Mouse (Mus musculus) forebrain, embryonic 11.5 days (tissue): Measurements from ENCODE around the gene Lamc3. TPM values are rescaled to one million over a fixed set of nuclear protein-coding genes. Genes with fewer than 3 reads are reported as not detected.

ENCODE experiments used
- ATAC-seq: fragments of 200-750 bp; cut with Nextera tagmentation; replicated peaks from 2 replicates; pipeline ENCODE4 v1.8.0; 2017; ENCODE audit warnings: moderate TSS enrichment; ENCODE audit not compliant: low FRiP score
- DNase-seq: peaks from one replicate; pipeline ENCODE4 v3.0.0-alpha.2; 2017; ENCODE audit warnings: low spot score
- H3K27ac ChIP-seq: fragments of 300-500 bp; sonication (generic); 2 replicates; pipeline ENCODE4 v1.5.1; 2014; ENCODE audit warnings: low read depth, low read length
- H3K27me3 ChIP-seq: fragments of 300-500 bp; sonication (generic); 2 replicates; pipeline ENCODE4 v1.6.1; 2014; ENCODE audit warnings: mild to moderate bottlenecking, low read length, mixed read lengths; ENCODE audit not compliant: control insufficient read depth, insufficient read depth
- H3K36me3 ChIP-seq: fragments of 300-500 bp; sonication (generic); 2 replicates; pipeline ENCODE4 v1.6.1; 2014; ENCODE audit warnings: mild to moderate bottlenecking, low read length, moderate library complexity, mixed read lengths; ENCODE audit not compliant: control insufficient read depth, insufficient read depth
- H3K4me1 ChIP-seq: fragments of 300-500 bp; sonication (generic); replicated peaks from 2 replicates; pipeline ENCODE4 v1.6.1; 2014; ENCODE audit warnings: low read length, mixed read lengths; ENCODE audit not compliant: control insufficient read depth, insufficient read depth
- H3K4me2 ChIP-seq: fragments of 300-500 bp; sonication (generic); 2 replicates; pipeline ENCODE4 v1.6.1; 2014; ENCODE audit warnings: low read depth, mild to moderate bottlenecking, low read length, moderate library complexity, mixed read lengths; ENCODE audit not compliant: severe bottlenecking
- H3K4me3 ChIP-seq: fragments of 300-500 bp; sonication (generic); 2 replicates; pipeline ENCODE4 v1.5.1; 2014; ENCODE audit warnings: low read depth, low read length
- H3K9ac ChIP-seq: fragments of 300-500 bp; sonication (generic); 2 replicates; pipeline ENCODE4 v1.6.1; 2014; ENCODE audit warnings: low read length
- H3K9me3 ChIP-seq: fragments of 300-500 bp; sonication (generic); 2 replicates; pipeline ENCODE4 v1.6.1; 2016; ENCODE audit warnings: low read length, mixed read lengths; ENCODE audit not compliant: control insufficient read depth
- WGBS: fragments of 180-500 bp; shearing (Covaris S2); extraction: QIAGEN DNeasy Blood & Tissue Kit; methylation state at CpG from one replicate; pipeline ENCODE4 v1.1.7; 2014; 5-methylcytosine and 5-hydroxymethylcytosine counted together
- polyA plus RNA-seq: library from polyadenylated mRNA; unstranded; fragments of >200 nt; fragmentation: Nextera tagmentation; extraction: Ambion mirVana; gene quantifications from 2 replicates; pipeline ENCODE4 v1.2.1, GENCODE M21; 2014

The Lamc3 gene
- polyA plus RNA-seq, 1 experiment from 2014 or later: 6.1 TPM

DNA sequence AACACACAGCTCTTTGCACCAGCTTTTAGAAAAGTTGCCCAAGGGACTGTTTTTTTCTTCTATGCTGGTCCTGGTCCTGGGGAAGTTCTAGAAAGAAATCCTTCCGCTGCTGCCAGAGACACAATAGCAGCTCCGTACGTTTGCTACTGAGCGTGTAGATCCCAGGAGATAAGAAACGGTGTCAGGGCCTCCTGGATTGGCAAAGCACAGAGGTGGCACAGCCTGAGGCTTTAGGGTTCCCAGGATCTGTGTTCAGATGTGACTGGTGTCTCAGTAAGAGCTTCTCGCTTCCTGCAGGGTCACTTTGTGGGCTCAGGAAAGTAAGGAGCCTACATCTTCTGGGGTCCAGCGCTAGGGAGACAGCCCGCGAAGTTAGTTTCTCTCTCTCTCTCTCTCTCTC is 63.9 kb downstream of the Lamc3 start:
- peak overlapping the region; percentile 76 for H3K4me3 ChIP-seq
- no peak overlapping the region for H3K27ac ChIP-seq
- DNase-seq (peak; percentile 53), ATAC-seq (no peak)
- peak overlapping the region; percentile 94 for H3K4me2 ChIP-seq
- peaks cover 6% of the 10 kb centered on the region; the same call in 1 of the 2 replicates for H3K4me1 ChIP-seq
- peak overlapping the region; percentile 88 for H3K9ac ChIP-seq
- 23% methylated on average over 9 of the region's 9 CpGs for WGBS
- H3K9me3 ChIP-seq: no peaks in the 10 kb centered on the region
- H3K27me3 ChIP-seq: no peaks in the 10 kb centered on the region
- no peaks in the 10 kb centered on the region; the same call in 1 of the 2 replicates for H3K36me3 ChIP-seq

DNA sequence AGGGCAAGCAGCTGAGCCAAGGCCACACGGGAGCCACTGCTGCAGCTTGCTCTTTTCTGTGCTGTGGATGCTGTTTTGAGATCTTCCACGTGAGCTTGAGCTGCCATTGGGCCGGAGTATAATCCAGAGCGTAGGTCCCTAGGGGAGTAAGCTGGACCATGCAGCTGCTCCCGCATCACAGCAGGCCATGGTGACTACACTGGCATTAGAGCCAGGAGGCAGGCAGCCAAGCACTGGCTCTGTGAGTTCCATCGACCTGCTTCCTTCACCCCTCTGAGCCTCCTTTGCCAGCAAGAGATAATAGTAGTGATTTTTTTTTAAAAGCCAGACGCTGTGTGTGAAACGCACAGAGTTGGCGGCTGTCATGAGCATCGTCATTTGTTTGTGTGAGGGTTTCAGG is 65.1 kb downstream of the Lamc3 start:
- no peak overlapping the region for H3K27ac ChIP-seq
- no peaks in the 10 kb centered on the region for H3K27me3 ChIP-seq
- H3K4me3 ChIP-seq: no peak overlapping the region
- DNase-seq (peak; percentile 46), ATAC-seq (no peak)
- H3K4me1 ChIP-seq: peaks cover 6% of the 10 kb centered on the region; the same call in 1 of the 2 replicates
- H3K9ac ChIP-seq: no peak overlapping the region
- H3K4me2 ChIP-seq: no peak overlapping the region
- H3K36me3 ChIP-seq: no peaks in the 10 kb centered on the region; the same call in 1 of the 2 replicates
- WGBS: 87% methylated on average over 10 of the region's 10 CpGs
- no peaks in the 10 kb centered on the region for H3K9me3 ChIP-seq

DNA sequence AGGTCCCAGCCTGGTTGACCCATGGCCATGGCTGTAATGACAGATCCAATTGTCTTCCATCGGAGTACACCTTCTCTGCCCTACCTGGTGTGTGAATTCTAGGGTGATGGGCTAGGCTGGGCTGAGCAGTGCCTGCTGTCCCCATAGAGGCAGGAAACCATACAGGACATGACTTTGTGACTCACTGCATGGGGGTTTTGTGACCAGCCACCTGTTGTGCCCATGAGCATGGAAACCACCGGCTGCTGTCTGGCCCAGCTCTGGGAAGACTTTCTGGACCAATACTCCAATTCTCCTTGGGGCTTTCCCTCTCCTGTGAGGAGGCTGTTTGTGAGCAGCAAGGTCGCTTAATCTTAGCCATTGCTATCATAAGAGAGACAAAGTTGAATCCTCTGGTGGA is 65.6 kb downstream of the Lamc3 start:
- no peak overlapping the region for H3K9ac ChIP-seq
- H3K4me2 ChIP-seq: no peak overlapping the region
- 89% methylated on average over 3 of the region's 3 CpGs for WGBS
- H3K27ac ChIP-seq: no peak overlapping the region
- H3K4me1 ChIP-seq: peaks cover 6% of the 10 kb centered on the region; the same call in 1 of the 2 replicates
- no peaks in the 10 kb centered on the region; the same call in 1 of the 2 replicates for H3K36me3 ChIP-seq
- DNase-seq (peak; percentile 44), ATAC-seq (no peak)
- no peaks in the 10 kb centered on the region for H3K9me3 ChIP-seq
- no peak overlapping the region for H3K4me3 ChIP-seq
- no peaks in the 10 kb centered on the region for H3K27me3 ChIP-seq

DNA sequence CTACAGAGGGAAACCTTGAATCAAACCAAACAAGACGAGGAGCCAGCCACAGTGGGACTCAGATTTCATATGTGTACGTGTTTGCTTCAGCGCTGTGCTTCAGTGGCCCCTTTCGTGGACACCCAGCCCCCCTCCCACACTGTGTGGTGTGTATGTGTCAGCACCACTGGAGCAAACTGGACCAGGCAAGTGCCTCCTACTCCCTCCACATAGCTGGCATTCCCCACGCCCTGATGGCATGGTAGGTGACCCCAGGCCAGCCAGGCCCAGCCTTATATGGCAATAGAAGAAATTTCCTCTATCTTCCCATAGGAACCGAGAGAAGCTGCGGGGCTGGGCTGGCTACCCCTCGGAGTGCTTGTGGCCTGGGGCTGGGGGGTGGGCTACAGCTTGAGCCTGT is 66.6 kb downstream of the Lamc3 start:
- no peak overlapping the region for H3K4me2 ChIP-seq
- H3K27me3 ChIP-seq: no peaks in the 10 kb centered on the region
- no peaks in the 10 kb centered on the region for H3K9me3 ChIP-seq
- no peak overlapping the region for H3K9ac ChIP-seq
- DNase-seq: peak; percentile 47
- no peak overlapping the region for H3K4me3 ChIP-seq
- H3K27ac ChIP-seq: no peak overlapping the region
- no peak for ATAC-seq
- 91% methylated on average over 8 of the region's 8 CpGs for WGBS
- no peaks in the 10 kb centered on the region; the same call in 1 of the 2 replicates for H3K36me3 ChIP-seq
- peaks cover 6% of the 10 kb centered on the region; the same call in 1 of the 2 replicates for H3K4me1 ChIP-seq

DNA sequence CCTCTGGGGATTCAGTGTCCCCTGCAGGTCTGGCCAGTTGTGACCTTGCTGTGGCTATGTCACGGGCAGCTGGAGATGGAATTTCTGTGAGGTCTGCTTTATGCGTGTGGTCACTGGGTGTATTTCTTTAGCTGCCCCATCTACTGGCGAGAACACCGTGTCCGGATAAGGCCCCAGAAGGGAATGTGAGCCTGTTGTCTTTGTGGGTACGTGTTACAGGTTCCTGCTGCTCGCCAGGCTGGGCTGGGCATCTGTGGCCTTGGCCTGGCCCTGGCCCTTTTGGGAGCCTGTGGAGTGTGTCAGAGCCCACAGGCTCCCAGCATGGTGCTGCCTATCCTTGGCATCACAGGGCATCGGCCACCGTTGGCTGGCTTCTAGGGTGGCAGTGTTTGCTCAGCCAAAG is 67.7 kb downstream of the Lamc3 start:
- Histone ChIP-seq H3K36me3 (no peaks in the 10 kb centered on the region; the same call in 1 of the 2 replicates), H3K4me3 (no peak overlapping the region), H3K9me3 (no peaks in the 10 kb centered on the region), H3K27me3 (no peaks in the 10 kb centered on the region), H3K4me1 (peaks cover 6% of the 10 kb centered on the region; the same call in 1 of the 2 replicates), H3K27ac (no peak overlapping the region), H3K4me2 (no peak overlapping the region), H3K9ac (no peak overlapping the region)
- WGBS: 89% methylated on average over 9 of the region's 9 CpGs
- peak; percentile 45 for DNase-seq
- no peak for ATAC-seq

DNA sequence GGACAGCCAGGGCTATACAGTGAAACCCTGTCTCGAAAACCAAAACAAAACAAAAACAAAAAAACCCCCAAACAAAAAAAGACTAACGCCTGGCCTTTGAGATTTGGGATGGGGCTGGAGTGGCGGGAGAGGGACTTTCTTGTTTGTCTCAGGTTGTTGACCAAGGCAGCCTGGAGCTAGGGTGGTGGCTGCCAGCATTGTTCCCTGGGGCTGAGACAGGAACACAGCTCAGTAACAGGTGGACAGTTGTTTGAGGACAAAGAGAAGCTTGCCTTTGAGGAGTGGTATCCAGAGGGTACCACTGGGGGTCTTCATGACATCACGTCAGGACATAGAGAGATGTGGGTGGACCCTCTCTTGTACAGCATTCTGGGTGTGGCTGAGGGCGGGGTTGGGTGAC is 68.6 kb downstream of the Lamc3 start:
- no peak overlapping the region for H3K4me3 ChIP-seq
- 87% methylated on average over 5 of the region's 5 CpGs for WGBS
- no peaks in the 10 kb centered on the region for H3K27me3 ChIP-seq
- no peak overlapping the region for H3K9ac ChIP-seq
- H3K27ac ChIP-seq: no peak overlapping the region
- no peaks in the 10 kb centered on the region; the same call in 1 of the 2 replicates for H3K36me3 ChIP-seq
- H3K9me3 ChIP-seq: no peaks in the 10 kb centered on the region
- no peak overlapping the region for H3K4me2 ChIP-seq
- DNase-seq (peak; percentile 42), ATAC-seq (no peak)
- peaks cover 6% of the 10 kb centered on the region; the same call in 1 of the 2 replicates for H3K4me1 ChIP-seq

DNA sequence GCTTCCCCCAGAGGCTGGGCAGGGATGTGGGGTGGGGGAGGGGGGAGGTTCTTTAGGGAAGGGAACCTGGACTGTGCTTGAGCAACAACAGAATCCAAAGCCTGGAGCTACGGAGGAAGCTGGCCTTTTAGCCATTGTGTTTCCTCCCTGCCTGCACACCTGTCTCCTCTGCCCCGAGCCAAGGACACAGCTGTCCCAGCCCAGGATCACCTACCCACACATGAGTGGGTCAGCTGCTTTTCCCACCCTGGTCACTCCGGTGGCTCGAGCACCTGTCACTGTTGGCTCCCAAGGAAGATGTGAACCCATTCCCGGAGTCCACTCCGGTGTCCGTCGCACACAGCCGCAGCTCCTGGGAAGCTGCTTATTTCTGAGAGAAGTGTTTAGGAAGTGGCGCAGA is 70.1 kb downstream of the Lamc3 start:
- no peak overlapping the region for H3K27ac ChIP-seq
- DNase-seq (no peak), ATAC-seq (no peak)
- H3K4me3 ChIP-seq: no peak overlapping the region
- WGBS: 91% methylated on average over 10 of the region's 10 CpGs
- H3K9me3 ChIP-seq: no peaks in the 10 kb centered on the region
- H3K36me3 ChIP-seq: no peaks in the 10 kb centered on the region; the same call in 1 of the 2 replicates
- no peak overlapping the region for H3K9ac ChIP-seq
- H3K4me2 ChIP-seq: no peak overlapping the region
- peaks cover 1% of the 10 kb centered on the region; the same call in 1 of the 2 replicates for H3K4me1 ChIP-seq
- no peaks in the 10 kb centered on the region for H3K27me3 ChIP-seq

DNA sequence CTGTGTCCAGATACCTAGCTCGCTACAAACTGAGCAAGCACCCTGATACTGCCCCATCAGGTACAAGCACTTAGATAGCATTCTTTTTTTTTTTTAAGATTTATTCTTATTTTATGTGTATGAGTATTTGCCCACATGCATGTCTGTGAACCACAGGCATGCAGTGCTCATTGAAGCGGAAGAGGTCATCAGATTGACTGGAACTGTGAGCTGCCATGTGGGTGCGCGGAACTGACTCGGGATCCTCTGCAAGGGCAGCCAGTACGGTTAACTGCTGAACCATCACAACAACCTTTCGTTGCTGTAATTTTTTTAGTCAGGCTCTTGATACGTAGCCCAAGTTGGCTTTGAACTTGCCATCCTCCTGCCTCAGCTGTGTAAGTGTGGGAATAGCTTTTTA is 73.9 kb downstream of the Lamc3 start:
- no peak for ATAC-seq
- H3K4me2 ChIP-seq: no peak overlapping the region
- H3K27me3 ChIP-seq: no peaks in the 10 kb centered on the region
- no peak overlapping the region for H3K27ac ChIP-seq
- H3K4me3 ChIP-seq: no peak overlapping the region
- 92% methylated on average over 8 of the region's 8 CpGs for WGBS
- DNase-seq: no peak
- H3K9ac ChIP-seq: no peak overlapping the region
- peaks cover 1% of the 10 kb centered on the region; the same call in 1 of the 2 replicates for H3K4me1 ChIP-seq
- H3K36me3 ChIP-seq: no peaks in the 10 kb centered on the region
- H3K9me3 ChIP-seq: no peaks in the 10 kb centered on the region

DNA sequence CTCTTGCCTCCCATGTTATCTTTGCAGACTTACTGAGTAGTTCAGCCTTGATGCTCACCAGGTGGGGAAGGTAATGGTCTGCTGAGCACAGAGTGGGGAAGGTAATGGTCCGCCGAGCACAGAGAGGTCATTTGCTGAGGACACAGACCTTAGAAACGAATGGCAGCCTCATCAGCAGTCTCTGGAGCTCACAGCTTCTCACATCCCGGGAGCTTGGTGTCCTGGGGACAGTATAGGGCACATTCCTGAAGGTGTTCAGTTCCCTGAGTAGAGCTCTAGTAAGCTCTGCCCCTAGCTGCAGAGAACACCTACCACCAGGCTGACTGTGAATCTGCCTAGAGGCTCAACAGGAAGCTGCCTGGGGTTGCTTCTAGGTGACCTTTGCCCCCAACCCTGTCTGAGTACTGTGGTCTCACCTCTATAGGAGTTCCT is 74.7 kb downstream of the Lamc3 start:
- 55% methylated on average over 4 of the region's 4 CpGs for WGBS
- ATAC-seq: 0 out of 2 replicates have a peak, but pooled peaks have one; percentile 24

More for the DNA sequence above, 74.7 kb downstream of the Lamc3 start:
- Histone ChIP-seq H3K4me3 (no peak overlapping the region), H3K4me2 (0 out of 2 replicates have a peak overlapping the region, but pooled peaks have one; percentile 11), H3K27ac (peak overlapping the region; percentile 57), H3K27me3 (no peaks in the 10 kb centered on the region), H3K4me1 (peaks cover 1% of the 10 kb centered on the region; the same call in 1 of the 2 replicates), H3K9ac (peak overlapping the region; percentile 27; the same call in 1 of the 2 replicates), H3K9me3 (no peaks in the 10 kb centered on the region), H3K36me3 (no peaks in the 10 kb centered on the region)
- no peak for DNase-seq
